Mouse (Mus musculus): ENCODE data around the gene Vmn1r84. TPM values are rescaled to one million over a fixed set of nuclear protein-coding genes. Genes with fewer than 3 reads are reported as not detected.

Gene Vmn1r84
- total RNA-seq (2014; rRNA removed) (not detected in 2 replicates), polyA plus RNA-seq (2015; fragmentation: Nextera tagmentation; extraction: Ambion mirVana) (not detected in 2 replicates)

DNA sequence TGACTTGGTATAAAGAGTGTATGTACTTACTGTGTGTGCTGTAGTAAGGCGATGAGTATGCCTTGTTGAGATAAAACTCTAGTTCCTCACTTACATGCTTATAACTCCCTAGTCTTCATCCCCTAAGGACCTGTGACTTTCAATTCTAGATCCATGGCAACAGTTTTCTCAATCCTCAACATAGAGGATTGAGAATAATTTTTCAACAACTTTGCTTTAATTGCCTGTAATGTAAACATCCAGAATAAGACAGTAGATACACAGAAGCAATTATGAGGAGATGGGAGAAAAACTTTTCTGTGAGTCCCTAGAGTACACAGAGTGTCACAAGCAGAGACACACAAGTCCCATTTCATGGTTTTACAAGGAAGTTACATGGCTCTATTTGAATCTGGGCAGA is at the start of gene Vmn1r84:
Gene Vmn1r84 (minus strand): TSS at position 101 of the 400 bp plus-strand sequence.
- ATAC-seq, result no peak
- no peaks in the 10 kb centered on the region for H3K4me1 ChIP-seq (ENCODE audit: insufficient read depth)
- no peak within 1 kb of the TSS for H3K27ac ChIP-seq (ENCODE audit: low read depth, low read length)
- H3K4me2 ChIP-seq (ENCODE audit: low read depth), result no peak within 1 kb of the TSS
- H3K36me3 ChIP-seq (ENCODE audit: insufficient read depth), result no peaks in the 10 kb centered on the region
- peaks cover 7% of the 10 kb centered on the region; the same call in 1 of the 2 replicates for H3K9me3 ChIP-seq (ENCODE audit: low read length)
- H3K9ac ChIP-seq, result no peak within 1 kb of the TSS
- H3K27me3 ChIP-seq (ENCODE audit: insufficient read depth, low read length), result no peaks in the 10 kb centered on the region
- no peak for DNase-seq
- 51% methylated on average over 1 of the region's 1 CpGs for WGBS
- no peak for TF ChIP-seq CTCF (IDR thresholded peaks at IDR 0.05; ENCODE audit: low read depth)
- no peak within 1 kb of the TSS for H3K4me3 ChIP-seq (ENCODE audit: low read depth, low read length)

DNA sequence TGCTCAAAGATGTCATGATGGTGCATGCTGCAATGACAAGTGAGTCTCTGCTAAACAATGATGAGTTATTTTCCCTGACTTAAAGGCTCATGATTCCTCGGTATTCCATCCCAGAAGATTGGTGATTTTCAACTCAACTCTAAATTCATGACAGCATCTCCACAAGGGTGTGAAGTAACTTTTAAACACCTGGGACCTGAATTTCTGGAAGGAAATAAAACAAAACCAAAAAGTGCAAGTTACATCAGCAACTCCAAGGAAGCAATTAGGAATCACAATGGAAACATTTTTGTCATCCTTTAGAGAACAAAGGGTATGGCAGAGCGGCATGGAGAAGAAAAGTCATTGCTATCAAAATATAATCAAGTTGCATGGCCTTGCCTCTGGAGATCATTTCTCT is 39.7 kb downstream of the Vmn1r84 start, which contains the start of gene Vmn1r83:
Gene Vmn1r83 (minus strand): TSS at position 101 of the 400 bp plus-strand sequence.
- ATAC-seq (no peak), DNase-seq (no peak)
- H3K4me1 ChIP-seq (ENCODE audit: insufficient read depth), result no peaks in the 10 kb centered on the region
- 78% methylated on average over 2 of the region's 2 CpGs for WGBS
- peaks cover 3% of the 10 kb centered on the region; the same call in 1 of the 2 replicates for H3K9me3 ChIP-seq (ENCODE audit: low read length)
- no peaks in the 10 kb centered on the region for H3K36me3 ChIP-seq (ENCODE audit: insufficient read depth)
- no peaks in the 10 kb centered on the region for H3K27me3 ChIP-seq (ENCODE audit: insufficient read depth, low read length)
- H3K4me2 ChIP-seq (ENCODE audit: low read depth), result no peak within 1 kb of the TSS
- no peak within 1 kb of the TSS for H3K4me3 ChIP-seq (ENCODE audit: low read depth, low read length)
- no peak within 1 kb of the TSS for H3K27ac ChIP-seq (ENCODE audit: low read depth, low read length)
- H3K9ac ChIP-seq, result no peak within 1 kb of the TSS
- TF ChIP-seq CTCF (IDR thresholded peaks at IDR 0.05; ENCODE audit: low read depth), result no peak

Small RNA genes within 50 kb of the gene (microRNA-seq; reads per million reads assigned to microRNA genes)
- 0 reads per million in 2 experiments for gene Gm23521

Other genes starting within 250 kb of the Vmn1r84 start
- not detected in 2 replicates for gene Vmn1r78, start 219.0 kb downstream of the Vmn1r84 start, total RNA-seq (2014; rRNA removed)
- not detected in 2 replicates for gene Vmn1r78, start 219.0 kb downstream of the Vmn1r84 start, polyA plus RNA-seq (2015; fragmentation: Nextera tagmentation; extraction: Ambion mirVana)
- gene Vmn1r79, start 198.0 kb downstream of the Vmn1r84 start, total RNA-seq (2014; rRNA removed), result not detected in 2 replicates
- not detected in 2 replicates for gene Vmn1r79, start 198.0 kb downstream of the Vmn1r84 start, polyA plus RNA-seq (2015; fragmentation: Nextera tagmentation; extraction: Ambion mirVana)
- gene Vmn1r80, start 180.0 kb downstream of the Vmn1r84 start, total RNA-seq (2014; rRNA removed), result not detected in 2 replicates
- gene Vmn1r80, start 180.0 kb downstream of the Vmn1r84 start, polyA plus RNA-seq (2015; fragmentation: Nextera tagmentation; extraction: Ambion mirVana), result not detected in 2 replicates
- gene Vmn1r81, start 101.0 kb downstream of the Vmn1r84 start, total RNA-seq (2014; rRNA removed), result under 0.01 TPM in 1 of 2 replicates, not detected in the other
- not detected in 2 replicates for gene Vmn1r81, start 101.0 kb downstream of the Vmn1r84 start, polyA plus RNA-seq (2015; fragmentation: Nextera tagmentation; extraction: Ambion mirVana)
- gene Vmn1r82, start 68.8 kb downstream of the Vmn1r84 start, total RNA-seq (2014; rRNA removed), result not detected in 2 replicates
- gene Vmn1r82, start 68.8 kb downstream of the Vmn1r84 start, polyA plus RNA-seq (2015; fragmentation: Nextera tagmentation; extraction: Ambion mirVana), result not detected in 2 replicates
- gene Vmn1r83, start 39.8 kb downstream of the Vmn1r84 start, total RNA-seq (2014; rRNA removed), result not detected in 2 replicates
- not detected in 2 replicates for gene Vmn1r83, start 39.8 kb downstream of the Vmn1r84 start, polyA plus RNA-seq (2015; fragmentation: Nextera tagmentation; extraction: Ambion mirVana)
- 8.9 and 10.3 TPM in 2 replicates for gene Zfp551, start 53.5 kb upstream of the Vmn1r84 start, total RNA-seq (2014; rRNA removed)
- 7.7 and 9.5 TPM in 2 replicates for gene Zfp551, start 53.5 kb upstream of the Vmn1r84 start, polyA plus RNA-seq (2015; fragmentation: Nextera tagmentation; extraction: Ambion mirVana)
- gene Zfp606, start 109.0 kb upstream of the Vmn1r84 start, total RNA-seq (2014; rRNA removed), result 35.2 and 45.2 TPM in 2 replicates
- gene Zfp606, start 109.0 kb upstream of the Vmn1r84 start, polyA plus RNA-seq (2015; fragmentation: Nextera tagmentation; extraction: Ambion mirVana), result 18.4 and 20.1 TPM in 2 replicates
- not detected in 2 replicates for gene 2900092C05Rik, start 143.2 kb upstream of the Vmn1r84 start, total RNA-seq (2014; rRNA removed)
- not detected in 2 replicates for gene 2900092C05Rik, start 143.2 kb upstream of the Vmn1r84 start, polyA plus RNA-seq (2015; fragmentation: Nextera tagmentation; extraction: Ambion mirVana)
- gene Vmn2r53, start 239.5 kb upstream of the Vmn1r84 start, total RNA-seq (2014; rRNA removed), result under 0.01 TPM in 1 of 2 replicates, not detected in the other
- 0.03 TPM in 1 of 2 replicates, not detected in the other for gene Vmn2r53, start 239.5 kb upstream of the Vmn1r84 start, polyA plus RNA-seq (2015; fragmentation: Nextera tagmentation; extraction: Ambion mirVana)